Mouse (Mus musculus) kidney, adult 2 months (tissue): Measurements from ENCODE around the gene Ccdc194.

Source experiments
- CTCF ChIP-seq: fragments of 200-500 bp; conservative IDR thresholded peaks from 2 replicates; pipeline ENCODE4 v1.5.1; 2011; ENCODE audit warnings: low read depth, mild to moderate bottlenecking, control low read depth, low read length, moderate library complexity, mixed read lengths; ENCODE audit not compliant: insufficient read depth, insufficient read length
- POLR2A ChIP-seq: fragments of 200-500 bp; IDR thresholded peaks from one replicate; pipeline ENCODE4 v1.6.1; 2011; ENCODE audit warnings: low read depth, low read length, control low read depth

DNA sequence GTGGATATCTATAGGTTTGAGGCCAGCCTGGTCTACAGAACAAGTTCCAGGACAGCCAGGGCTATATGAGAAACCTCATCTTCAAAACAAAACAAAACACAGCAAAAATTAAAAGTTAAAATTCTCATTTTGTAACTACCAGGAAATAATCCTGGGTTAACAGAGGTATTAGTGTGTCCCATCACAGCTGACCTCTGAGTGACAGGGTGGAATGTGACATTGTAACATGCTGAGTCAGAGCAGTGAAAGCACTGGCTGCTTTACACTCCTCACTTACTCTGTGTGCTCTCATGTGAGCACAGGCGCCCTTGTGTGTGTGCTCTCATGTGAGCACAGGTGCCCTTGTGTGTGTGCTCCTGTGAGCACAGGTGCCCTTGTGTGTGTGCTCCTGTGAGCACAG is 49.5 kb upstream of the Ccdc194 start:
- TF ChIP-seq POLR2A = no peak
- no peak for TF ChIP-seq CTCF
